Mouse (Mus musculus): Measurements from ENCODE around the gene Cisd3.

DNA sequence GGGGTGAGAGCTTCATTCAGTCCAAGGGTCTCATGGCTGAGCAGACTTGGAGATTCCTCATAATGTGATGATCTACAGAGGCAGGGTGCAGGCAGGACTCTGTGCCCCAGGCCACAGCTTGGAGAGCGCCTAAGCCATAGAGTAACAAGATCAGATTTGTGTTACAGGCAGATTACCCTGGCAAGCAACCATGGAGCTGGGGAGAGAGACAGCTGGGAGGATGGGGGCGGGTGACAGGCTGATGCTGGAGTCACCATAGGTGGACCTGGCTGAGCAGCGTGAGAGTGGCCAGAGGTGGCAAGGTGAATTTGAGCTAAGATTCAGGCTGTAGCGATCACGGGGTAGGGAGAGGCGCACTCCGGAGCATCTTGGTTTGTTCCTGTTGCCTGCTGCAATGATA lies 17.5 kb upstream of the Cisd3 start:
- TF ChIP-seq POLR2A (IDR thresholded peaks at IDR 0.05; ENCODE audit: low read depth, low read length) (no peak), CTCF (conservative IDR thresholded peaks at IDR 0.05; ENCODE audit: insufficient read depth, insufficient read length, low read depth, low read length) (no peak)

Measured in kidney, adult 2 months (tissue).